Mouse (Mus musculus) adrenal gland, postnatal 14 days (tissue): Measurements from ENCODE around the gene Olfr56. TPM values are rescaled to one million over a fixed set of nuclear protein-coding genes. Genes with fewer than 3 reads are reported as not detected.
"Not testable (repeated sequence)": the region's sequence is repeated elsewhere in the genome, so short reads cannot be mapped to it uniquely, and the experiment has no call there.

Experiments
- DNase-seq: peaks from one replicate; pipeline ENCODE4 v3.0.0; 2021; ENCODE audit warnings: mixed read lengths
- total RNA-seq: library from RNA; stranded (reverse); gene quantifications from 2 replicates; pipeline ENCODE4 v1.2.3, GENCODE M21; 2021

The Olfr56 gene
- total RNA-seq, 1 experiment from 2014 or later = not detected

- peak; percentile 25 for DNase-seq
Observed at GRCm38 (mm10) chr11:49168839-49169611, 190.3 kb downstream of the Olfr56 start.

GRCm38 (mm10) chr11:49170576-49170975 lies 191.9 kb downstream of the Olfr56 start:
- DNase-seq = no peak

GRCm38 (mm10) chr11:49175345-49175744 lies 196.7 kb downstream of the Olfr56 start:
- no peak for DNase-seq

- DNase-seq = not testable (repeated sequence)
Observed at GRCm38 (mm10) chr11:49176047-49176779, 197.5 kb downstream of the Olfr56 start.

GRCm38 (mm10) chr11:49183172-49183571 lies 204.5 kb downstream of the Olfr56 start:
- DNase-seq = no peak

Other genes with a start within 250 kb of the Olfr56 start
- gene Rack1, start 178.6 kb upstream of the Olfr56 start, total RNA-seq = 735 and 919 TPM in 2 replicates
- gene Trim41, start 161.5 kb upstream of the Olfr56 start, total RNA-seq = 34.6 and 40.5 TPM in 2 replicates
- gene Trim7, start 152.7 kb upstream of the Olfr56 start, total RNA-seq = 6.1 and 8.5 TPM in 2 replicates
- gene Gm12184, start 152.2 kb upstream of the Olfr56 start, total RNA-seq = 2.3 and 3.5 TPM in 2 replicates
- gene Irgm1, start 107.2 kb upstream of the Olfr56 start, total RNA-seq = 15.2 and 19.0 TPM in 2 replicates
- gene Gm5431, start 76.7 kb upstream of the Olfr56 start, total RNA-seq = 0.96 and 1.8 TPM in 2 replicates
- gene Psme2b, start 32.7 kb upstream of the Olfr56 start, total RNA-seq = 4.8 and 5.9 TPM in 2 replicates
- 2.3 and 6.9 TPM in 2 replicates for gene 9930111J21Rik1, start 509 bp downstream of the Olfr56 start, total RNA-seq
- 2.7 and 3.4 TPM in 2 replicates for gene Gm12185, start 13.3 kb downstream of the Olfr56 start, total RNA-seq
- gene Tgtp1, start 15.3 kb downstream of the Olfr56 start, total RNA-seq = 2.8 and 3.6 TPM in 2 replicates
- gene 9930111J21Rik2, start 72.4 kb downstream of the Olfr56 start, total RNA-seq = 3.4 and 9.1 TPM in 2 replicates
- gene Tgtp2, start 85.3 kb downstream of the Olfr56 start, total RNA-seq = 0.44 and 3.5 TPM in 2 replicates
- 5.1 and 8.9 TPM in 2 replicates for gene Ifi47, start 97.7 kb downstream of the Olfr56 start, total RNA-seq
- gene Olfr1396, start 136.0 kb downstream of the Olfr56 start, total RNA-seq = 0.53 and 0.67 TPM in 2 replicates
- gene Olfr1395, start 163.4 kb downstream of the Olfr56 start, total RNA-seq = not detected in 2 replicates
- gene Olfr1394, start 175.5 kb downstream of the Olfr56 start, total RNA-seq = not detected in 2 replicates
- gene Btnl9, start 208.3 kb downstream of the Olfr56 start, total RNA-seq = 32.0 and 38.6 TPM in 2 replicates
- gene Zfp62, start 224.4 kb downstream of the Olfr56 start, total RNA-seq = 33.2 and 36.9 TPM in 2 replicates